Mouse (Mus musculus): ENCODE measurements around the gene Cinp. TPM values are rescaled to one million over a fixed set of nuclear protein-coding genes. Genes with fewer than 3 reads are reported as not detected.

The Cinp gene
- total RNA-seq, 2 experiments from 2014 or later = 22.3 to 24.6 TPM

DNA sequence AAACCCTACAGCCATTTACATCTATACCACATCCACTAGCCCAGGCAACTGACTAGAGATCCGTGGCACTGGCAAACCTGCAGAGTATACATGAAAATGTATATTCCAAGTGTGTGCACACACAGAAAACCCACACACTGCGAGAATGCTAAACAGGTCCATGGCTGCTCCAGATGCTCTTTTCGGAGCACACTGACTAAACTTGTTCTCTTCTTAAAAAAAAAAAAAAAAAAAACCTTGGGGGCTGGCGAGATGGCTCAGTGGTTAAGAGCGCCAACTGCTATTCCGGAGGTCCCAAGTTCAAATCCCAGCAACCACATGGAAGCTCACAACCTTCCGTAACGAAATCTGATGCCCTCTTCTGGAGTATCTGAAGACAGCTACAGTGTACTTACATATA is 51.1 kb downstream of the Cinp start:
- no peak for DNase-seq
- intact Hi-C loops (cut with DNase I) = no loop called here

DNA sequence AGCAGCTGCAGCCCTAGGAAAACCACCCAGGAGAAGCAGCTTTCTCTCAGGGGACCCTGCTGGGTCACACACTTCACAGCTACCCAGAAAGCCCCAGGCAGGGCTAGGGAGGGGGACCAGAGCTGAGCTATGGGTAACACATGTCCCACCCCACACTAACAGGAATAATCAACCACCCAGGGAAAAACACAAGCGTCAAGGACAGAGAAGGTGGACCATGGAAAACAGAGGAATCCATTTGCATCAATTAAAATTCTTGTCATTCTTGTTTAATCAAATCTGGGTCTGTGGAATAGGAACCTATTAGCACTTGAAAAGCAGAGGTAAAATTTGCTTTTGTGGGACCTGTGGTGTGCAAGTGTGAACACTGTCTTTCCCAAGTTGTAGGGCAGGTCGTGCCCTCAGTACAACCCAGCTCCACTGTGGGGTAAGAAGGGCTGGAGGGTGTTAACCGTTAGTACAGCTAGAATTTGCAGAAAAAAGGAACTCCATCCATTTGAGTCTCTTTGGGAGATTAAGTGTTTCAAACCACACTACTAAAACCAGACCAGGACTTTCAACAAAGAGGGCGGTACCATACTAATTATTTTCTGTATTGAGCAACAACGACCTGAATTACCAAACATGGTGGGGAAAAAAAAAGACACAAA is 51.6 kb downstream of the Cinp start:
- DNase-seq = no peak
- intact Hi-C loops (cut with DNase I) = no loop called here

DNA sequence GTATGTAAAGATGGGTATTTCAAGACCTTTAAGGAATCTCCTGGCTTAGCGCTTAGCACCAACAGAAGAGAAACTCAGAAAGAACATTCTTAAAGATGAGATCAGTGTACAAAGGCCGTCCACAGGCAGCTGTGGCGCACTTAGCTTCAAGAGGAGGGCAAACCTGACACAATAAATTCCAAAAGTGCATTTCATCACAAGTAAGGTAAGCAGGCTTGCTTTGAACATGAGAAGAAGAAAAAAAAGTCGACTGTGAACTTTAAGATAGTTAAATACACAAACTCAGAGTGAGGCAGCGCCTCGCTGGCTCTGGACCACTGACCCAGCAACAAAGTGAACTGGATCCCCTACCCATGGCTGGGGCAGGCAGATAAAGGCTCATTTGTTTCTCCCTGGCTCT is 52.2 kb downstream of the Cinp start:
- no peak for DNase-seq
- intact Hi-C loops (cut with DNase I) = no loop called here

DNA sequence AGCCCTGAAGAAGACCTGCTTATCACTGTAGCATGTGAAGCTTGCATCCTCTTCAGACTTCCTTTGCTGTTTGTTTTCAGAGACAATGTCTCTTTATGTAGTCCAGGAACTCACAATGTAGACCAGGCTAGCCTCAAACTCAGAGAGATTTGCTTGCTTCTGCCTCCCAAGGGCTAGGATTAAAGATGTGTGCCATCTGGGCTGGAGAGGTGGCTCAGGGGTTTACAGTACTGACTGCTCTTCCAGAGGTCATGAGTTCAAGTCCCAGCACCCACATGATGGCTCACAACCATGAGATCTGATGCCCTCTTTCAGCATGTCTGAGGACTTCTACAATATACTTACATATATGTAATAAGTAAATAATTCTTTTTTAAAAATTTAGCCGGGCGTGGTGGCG is 53.8 kb downstream of the Cinp start:
- intact Hi-C loops (cut with DNase I) = no loop called here
- DNase-seq = no peak

DNA sequence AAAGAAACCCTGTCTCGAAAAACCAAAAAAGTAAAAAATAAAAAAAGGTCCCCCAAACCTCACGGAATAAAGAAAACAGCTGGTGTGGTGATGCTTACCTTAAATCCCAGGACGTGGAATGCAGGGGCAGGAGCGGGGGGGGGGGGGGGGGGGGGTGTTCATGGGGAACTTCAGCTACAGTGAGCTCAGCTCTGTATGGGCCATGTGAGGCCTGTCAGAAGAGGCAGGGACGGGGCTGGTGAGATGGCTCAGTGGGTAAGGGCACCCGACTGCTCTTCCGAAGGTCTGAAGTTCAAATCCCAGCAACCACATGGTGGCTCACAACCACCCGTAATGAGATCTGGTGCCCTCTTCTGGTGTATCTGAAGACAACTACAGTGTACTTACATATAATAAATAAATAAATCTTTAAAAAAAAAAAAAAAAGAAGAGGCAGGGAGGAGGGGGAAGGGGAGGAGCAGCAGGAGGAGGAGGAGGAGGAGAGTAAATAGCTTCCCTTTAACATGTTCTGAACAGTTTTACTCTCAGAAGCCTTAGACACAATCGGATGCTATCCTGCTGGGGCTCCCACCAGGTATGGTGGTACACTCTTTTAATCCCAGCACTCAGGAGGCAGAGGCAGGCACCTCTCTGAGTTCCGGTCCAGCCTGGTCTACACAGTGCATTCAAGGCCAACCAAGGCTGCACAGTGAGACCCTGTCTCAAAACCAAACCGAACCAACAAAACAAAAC is 58.5 kb downstream of the Cinp start:
- DNase-seq = no peak
- intact Hi-C loops (cut with DNase I) = no loop called here

DNA sequence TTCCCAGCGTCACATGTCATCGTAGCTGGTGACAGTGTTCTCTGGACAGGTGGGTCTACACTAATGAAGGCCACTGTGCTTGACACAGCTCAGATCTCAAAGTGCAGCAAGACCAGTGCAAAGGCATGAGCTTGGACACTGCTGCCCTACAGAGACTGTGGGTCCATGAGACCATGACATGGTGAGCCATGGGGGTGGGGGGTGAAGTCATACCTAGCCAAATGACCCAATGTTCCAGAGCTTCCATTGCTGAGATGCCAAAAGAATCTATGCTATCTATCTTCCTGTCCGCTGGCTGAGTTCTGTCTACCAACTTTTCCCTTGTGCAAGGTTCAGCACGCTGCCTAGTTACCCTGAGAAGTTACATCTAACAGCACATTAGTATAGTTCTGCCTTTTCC is 60.0 kb downstream of the Cinp start:
- intact Hi-C loops (cut with DNase I) = no loop called here
- no peak for DNase-seq

Other genes starting within 250 kb of the Cinp start
- gene 1700001K19Rik, start 206.5 kb downstream of the Cinp start, total RNA-seq (2021) = not detected
- 10 to 100 TPM; 38.6 to 52.2 TPM for gene Hsp90aa1, start 186.4 kb downstream of the Cinp start, total RNA-seq (2021)
- gene Wdr20, start 151.2 kb downstream of the Cinp start, total RNA-seq (2021) = 10 to 100 TPM; 15.7 to 15.9 TPM
- under 1 TPM in 1 of 2 experiments, not detected in 1; 0.37 TPM for gene Mok, start 48.2 kb downstream of the Cinp start, total RNA-seq (2021)
- gene Zfp839, start 38.9 kb downstream of the Cinp start, total RNA-seq (2021) = 1 to 10 TPM; 4.2 to 7.3 TPM
- 1 to 10 TPM; 1.9 to 2.1 TPM for gene Tecpr2, start 119 bp upstream of the Cinp start, total RNA-seq (2021)
- gene Ankrd9, start 89.9 kb upstream of the Cinp start, total RNA-seq (2021) = 100 to 1,000 TPM; 161 to 219 TPM
- gene Rcor1, start 150.2 kb upstream of the Cinp start, total RNA-seq (2021) = 1 to 10 TPM; 7.1 to 7.3 TPM

Data from gastrocnemius, postnatal 36 days (tissue).